Mouse (Mus musculus) hindbrain, embryonic 13.5 days (tissue): Measurements from ENCODE around the gene Vps54. TPM values are rescaled to one million over a fixed set of nuclear protein-coding genes. Genes with fewer than 3 reads are reported as not detected.
A peak's percentile ranks its signal among the peaks of the same experiment; 100 is the strongest.
"Not testable (repeated sequence)": the region's sequence is repeated elsewhere in the genome, so short reads cannot be mapped to it uniquely, and the experiment has no call there.

Source experiments
- ATAC-seq: fragments of 200-750 bp; cut with Nextera tagmentation; 2 replicates; pipeline ENCODE4 v1.8.0; 2017; ENCODE audit warnings: moderate TSS enrichment; ENCODE audit not compliant: low FRiP score
- H3K27ac ChIP-seq: fragments of 300-500 bp; sonication (generic); 2 replicates; pipeline ENCODE4 v1.5.1; 2015; ENCODE audit warnings: inconsistent platforms, mild to moderate bottlenecking, moderate library complexity
- H3K27me3 ChIP-seq: fragments of 300-500 bp; sonication (generic); 2 replicates; pipeline ENCODE4 v1.6.1; 2015; ENCODE audit warnings: mild to moderate bottlenecking, inconsistent platforms
- H3K36me3 ChIP-seq: fragments of 300-500 bp; sonication (generic); 2 replicates; pipeline ENCODE4 v1.6.1; 2015; ENCODE audit warnings: mild to moderate bottlenecking, inconsistent platforms
- H3K4me1 ChIP-seq: fragments of 300-500 bp; sonication (generic); replicated peaks from 2 replicates; pipeline ENCODE4 v1.6.1; 2015; ENCODE audit warnings: inconsistent platforms
- H3K4me2 ChIP-seq: fragments of 300-500 bp; sonication (generic); 2 replicates; pipeline ENCODE4 v1.6.1; 2015; ENCODE audit warnings: inconsistent platforms, mild to moderate bottlenecking, moderate library complexity
- H3K4me3 ChIP-seq: fragments of 300-500 bp; sonication (generic); 2 replicates; pipeline ENCODE4 v1.5.1; 2015; ENCODE audit warnings: mild to moderate bottlenecking, inconsistent platforms
- H3K9ac ChIP-seq: fragments of 300-500 bp; sonication (generic); 2 replicates; pipeline ENCODE4 v1.6.1; 2015; ENCODE audit warnings: mild to moderate bottlenecking, inconsistent platforms
- H3K9me3 ChIP-seq: fragments of 300-500 bp; sonication (generic); 2 replicates; pipeline ENCODE4 v1.6.1; 2016; ENCODE audit warnings: inconsistent platforms
- WGBS: fragments of 180-500 bp; shearing (Covaris S2); methylation state at CpG from one replicate; pipeline ENCODE4 v1.1.7; 2015; 5-methylcytosine and 5-hydroxymethylcytosine counted together
- polyA plus RNA-seq: library from polyadenylated mRNA; unstranded; fragments of >200 nt; fragmentation: Nextera tagmentation; extraction: Ambion mirVana; gene quantifications from 2 replicates; pipeline ENCODE4 v1.2.1, GENCODE M21; 2015

The Vps54 gene
- polyA plus RNA-seq: 10.1 and 10.5 TPM in 2 replicates

DNA sequence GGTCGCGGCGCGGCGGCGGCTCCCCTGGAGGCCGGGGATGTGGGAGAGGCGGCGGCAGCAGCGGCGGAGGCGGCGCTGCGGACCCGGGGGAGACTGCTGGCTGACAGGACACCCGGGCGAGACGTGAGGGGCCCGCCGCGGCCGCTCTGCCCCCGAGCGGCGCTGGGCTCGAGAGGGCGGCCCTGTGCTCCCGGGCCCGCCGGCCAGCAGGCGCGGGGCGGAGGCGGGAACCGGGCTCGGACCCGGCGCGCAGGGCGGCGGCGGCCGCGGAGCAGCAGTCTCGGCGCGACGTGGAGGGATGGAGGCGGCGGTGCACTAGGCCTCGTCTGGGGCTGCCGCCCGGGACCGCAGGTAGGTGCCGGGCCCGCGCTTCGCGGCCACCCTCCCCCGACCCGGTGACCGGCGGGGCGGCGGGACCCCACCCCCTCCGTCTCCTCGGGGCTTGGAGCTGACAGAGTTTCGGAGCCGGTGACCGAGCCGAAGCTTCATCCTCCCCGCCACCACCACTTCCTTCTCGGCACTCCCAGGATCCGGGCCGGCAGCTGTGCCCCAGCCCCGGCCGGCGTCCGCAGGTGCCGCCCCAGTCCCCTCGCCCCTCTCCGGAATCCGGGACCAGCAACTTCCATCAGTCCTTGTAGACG lies at the start of gene Vps54:
Gene Vps54 (plus strand): TSS at position 261 of the 641 bp plus-strand sequence.
- 0% methylated on average over 50 of the region's 84 CpGs for WGBS
- Histone ChIP-seq H3K27ac (peak within 1 kb of the TSS; percentile 97), H3K36me3 (no peaks in the 10 kb centered on the region), H3K4me1 (peaks cover 15% of the 10 kb centered on the region), H3K9me3 (no peaks in the 10 kb centered on the region), H3K27me3 (no peaks in the 10 kb centered on the region), H3K4me2 (peak within 1 kb of the TSS; percentile 65), H3K9ac (peak within 1 kb of the TSS; percentile 99), H3K4me3 (peak within 1 kb of the TSS; percentile 93)
- ATAC-seq: peak; percentile 87

DNA sequence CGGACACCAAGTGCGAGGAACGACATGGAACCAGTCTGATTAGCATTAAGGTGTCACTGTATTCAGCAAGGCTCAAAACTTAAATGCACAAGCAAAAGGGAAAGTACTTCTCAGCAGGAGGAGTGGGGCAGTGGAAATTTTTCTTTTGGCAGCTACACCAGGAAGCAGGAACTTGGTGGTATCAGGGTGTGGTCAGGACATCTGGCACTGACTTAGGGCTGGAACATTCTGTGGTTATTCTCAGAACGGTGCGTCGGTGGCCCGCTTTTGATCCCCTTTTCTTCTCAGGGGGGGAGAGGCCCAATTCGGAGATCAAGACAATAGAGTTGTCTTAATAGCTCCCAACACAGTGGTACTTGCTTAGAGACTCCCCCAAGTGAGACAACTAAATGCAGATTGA lies 47.3 kb upstream of the Vps54 start:
- WGBS: 93% methylated on average over 8 of the region's 8 CpGs
- H3K27ac ChIP-seq, ATAC-seq, H3K4me1 ChIP-seq, H3K9ac ChIP-seq, H3K36me3 ChIP-seq, H3K4me2 ChIP-seq, H3K9me3 ChIP-seq, H3K27me3 ChIP-seq, H3K4me3 ChIP-seq: not testable (repeated sequence)

DNA sequence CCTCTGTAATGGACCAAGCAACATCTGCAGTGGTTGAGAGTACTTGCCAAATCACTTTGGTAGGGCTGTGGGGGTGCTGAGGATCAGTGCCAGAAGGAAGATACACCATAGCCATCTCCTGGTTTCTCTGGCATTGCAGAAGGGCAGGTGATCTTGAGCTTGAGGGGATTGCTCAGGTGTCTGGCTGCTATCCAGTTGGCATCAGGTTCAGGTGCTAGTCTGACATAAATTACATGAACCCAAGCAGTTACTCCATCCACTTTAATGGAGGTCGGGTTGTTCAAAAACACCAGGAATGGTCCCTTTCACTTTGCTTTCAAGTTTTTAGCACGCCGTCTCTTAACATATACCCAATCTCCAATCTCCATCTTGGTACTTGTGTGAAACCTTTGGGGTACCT lies 44.2 kb upstream of the Vps54 start:
- WGBS: 96% methylated on average over 3 of the region's 3 CpGs
- no peaks in the 10 kb centered on the region for H3K36me3 ChIP-seq
- no peak overlapping the region for H3K4me3 ChIP-seq
- no peak overlapping the region for H3K4me2 ChIP-seq
- no peak overlapping the region for H3K9ac ChIP-seq
- H3K27me3 ChIP-seq: no peaks in the 10 kb centered on the region
- no peaks in the 10 kb centered on the region for H3K4me1 ChIP-seq
- no peaks in the 10 kb centered on the region for H3K9me3 ChIP-seq
- no peak for ATAC-seq
- no peak overlapping the region for H3K27ac ChIP-seq

DNA sequence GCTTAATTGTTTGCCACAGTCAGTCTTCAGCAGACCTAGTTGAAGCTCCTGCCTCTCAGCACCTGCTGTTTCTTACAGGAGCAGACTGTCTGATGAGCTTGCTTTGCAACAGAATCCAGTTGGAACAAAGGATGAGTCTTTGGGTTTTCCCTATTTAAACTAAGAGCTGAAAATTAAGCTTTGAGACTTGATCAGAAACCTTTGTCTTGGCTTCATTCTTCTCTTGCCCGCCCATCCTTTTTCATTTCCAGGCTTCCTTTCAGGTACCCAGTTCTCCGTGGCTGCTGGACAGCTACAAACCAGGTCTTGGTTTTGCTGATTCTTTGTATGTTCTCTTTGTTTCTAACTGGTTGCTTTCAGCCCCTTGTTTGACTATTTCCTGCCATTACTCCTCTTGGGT lies 30.0 kb upstream of the Vps54 start:
- H3K9me3 ChIP-seq: peaks cover 11% of the 10 kb centered on the region; the same call in 1 of the 2 replicates
- no peaks in the 10 kb centered on the region for H3K36me3 ChIP-seq
- H3K4me1 ChIP-seq: no peaks in the 10 kb centered on the region
- 78% methylated on average over 2 of the region's 2 CpGs for WGBS
- no peak overlapping the region for H3K9ac ChIP-seq
- no peak overlapping the region for H3K4me3 ChIP-seq
- ATAC-seq: no peak
- no peak overlapping the region for H3K4me2 ChIP-seq
- no peak overlapping the region for H3K27ac ChIP-seq
- no peaks in the 10 kb centered on the region for H3K27me3 ChIP-seq

DNA sequence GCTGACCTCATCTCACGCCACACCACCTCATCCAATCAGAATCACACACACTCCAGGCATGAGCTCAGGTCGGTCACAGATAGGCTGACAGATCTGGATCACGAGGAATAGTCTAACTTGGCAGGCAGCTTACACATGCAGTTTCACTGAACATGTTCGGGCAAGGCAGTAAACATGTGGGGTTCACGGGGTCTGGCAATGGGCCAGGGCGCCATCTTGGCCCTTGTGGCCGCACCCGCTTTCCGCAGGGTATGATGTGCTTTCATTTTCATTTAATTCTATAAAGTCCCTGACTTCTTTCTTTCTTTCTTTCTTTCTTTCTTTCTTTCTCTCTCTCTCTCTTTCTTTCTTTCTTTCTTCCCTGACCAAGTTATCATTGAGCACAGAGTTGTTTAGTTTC lies 29.4 kb upstream of the Vps54 start:
- H3K4me3 ChIP-seq, ATAC-seq, H3K4me2 ChIP-seq, H3K27me3 ChIP-seq, H3K4me1 ChIP-seq, H3K27ac ChIP-seq, H3K9ac ChIP-seq, H3K36me3 ChIP-seq: not testable (repeated sequence)
- WGBS: 95% methylated on average over 9 of the region's 9 CpGs
- H3K9me3 ChIP-seq: peaks cover 11% of the 10 kb centered on the region; the same call in 1 of the 2 replicates

DNA sequence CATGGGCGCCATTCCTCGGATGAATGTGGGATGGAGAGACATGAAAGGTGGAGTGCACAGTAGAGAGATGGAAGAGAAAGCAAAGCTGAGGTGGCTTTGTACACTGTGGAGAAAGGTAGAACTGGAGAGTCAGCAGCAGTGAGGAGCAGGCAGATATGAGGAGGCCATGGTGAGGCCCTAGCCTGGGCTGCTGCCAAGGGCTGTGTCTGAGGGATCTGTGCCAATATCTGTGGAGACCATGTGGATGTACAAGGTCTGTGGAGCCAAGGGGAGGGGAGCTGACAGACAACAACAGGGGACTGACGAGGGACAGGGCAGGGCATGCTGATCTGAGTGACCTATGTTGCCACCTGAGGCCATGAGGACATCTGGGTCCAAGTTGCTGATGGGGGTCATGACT lies 21.7 kb upstream of the Vps54 start:
- no peaks in the 10 kb centered on the region for H3K27me3 ChIP-seq
- no peak overlapping the region for H3K9ac ChIP-seq
- no peak for ATAC-seq
- no peak overlapping the region for H3K4me3 ChIP-seq
- H3K4me2 ChIP-seq: no peak overlapping the region
- no peaks in the 10 kb centered on the region for H3K4me1 ChIP-seq
- no peak overlapping the region for H3K27ac ChIP-seq
- H3K9me3 ChIP-seq: no peaks in the 10 kb centered on the region
- no peaks in the 10 kb centered on the region for H3K36me3 ChIP-seq
- WGBS: 81% methylated on average over 3 of the region's 3 CpGs

DNA sequence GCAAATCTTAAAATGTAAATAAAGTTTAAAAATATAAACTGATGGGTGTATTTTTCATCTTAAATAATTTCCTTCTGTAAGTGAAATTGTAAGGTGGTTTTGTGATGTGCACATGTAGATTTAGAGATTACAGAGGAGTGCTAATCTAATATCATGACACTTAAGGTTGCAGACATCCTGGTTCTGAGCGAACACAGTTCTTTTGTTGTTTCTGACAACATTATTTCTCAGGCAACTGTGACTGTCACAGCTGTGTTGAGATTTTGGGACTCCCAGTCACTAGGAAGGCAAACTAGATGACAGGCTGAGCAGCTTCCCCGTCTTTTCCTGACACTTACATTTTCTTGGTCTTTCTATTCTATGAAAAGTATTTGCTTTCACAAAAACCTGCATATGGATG lies 19.8 kb upstream of the Vps54 start:
- no peak overlapping the region for H3K4me2 ChIP-seq
- no peak overlapping the region for H3K4me3 ChIP-seq
- H3K9me3 ChIP-seq: no peaks in the 10 kb centered on the region
- H3K4me1 ChIP-seq: no peaks in the 10 kb centered on the region
- no peak for ATAC-seq
- 83% methylated on average over 2 of the region's 2 CpGs for WGBS
- H3K36me3 ChIP-seq: no peaks in the 10 kb centered on the region
- no peak overlapping the region for H3K9ac ChIP-seq
- H3K27me3 ChIP-seq: no peaks in the 10 kb centered on the region
- no peak overlapping the region for H3K27ac ChIP-seq

DNA sequence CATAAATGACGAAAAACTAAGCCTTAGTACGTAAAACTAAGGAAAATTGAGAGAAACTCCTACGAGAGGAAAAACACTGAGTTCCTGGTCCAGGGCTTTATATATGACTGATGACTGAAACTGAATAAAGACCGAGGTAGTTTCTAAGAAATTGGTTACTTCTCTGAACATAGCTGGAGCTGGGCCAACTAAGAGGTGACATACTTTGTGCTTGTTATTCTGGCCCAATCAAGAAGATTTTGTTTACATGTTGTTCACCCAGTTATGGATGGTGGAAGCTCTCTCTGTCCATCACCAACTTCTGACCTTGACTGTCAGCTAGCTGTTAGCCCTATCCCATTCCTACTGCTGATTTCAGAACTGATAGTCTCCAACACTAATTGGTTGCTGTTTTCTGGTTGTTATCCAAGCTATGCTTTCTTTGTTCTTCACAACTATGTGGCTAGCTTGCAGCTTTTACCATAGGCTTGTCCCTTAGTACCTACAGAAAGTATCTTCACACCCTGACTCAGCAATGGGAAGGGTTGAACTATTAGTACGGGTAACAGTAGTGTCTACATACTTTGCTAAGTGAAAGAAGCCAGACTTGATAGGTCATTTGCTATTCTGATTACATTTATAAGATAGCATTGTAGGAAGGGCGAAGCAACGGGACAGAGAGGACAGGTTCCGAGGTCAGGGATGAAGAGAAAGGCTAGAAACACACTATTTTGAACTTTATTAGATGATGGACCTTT lies 19.1 kb upstream of the Vps54 start:
- H3K4me3 ChIP-seq: no peak overlapping the region
- H3K9ac ChIP-seq: no peak overlapping the region
- H3K27me3 ChIP-seq: no peaks in the 10 kb centered on the region
- no peaks in the 10 kb centered on the region for H3K4me1 ChIP-seq
- 93% methylated on average over 8 of the region's 8 CpGs for WGBS
- ATAC-seq: no peak
- no peaks in the 10 kb centered on the region for H3K9me3 ChIP-seq
- no peak overlapping the region for H3K27ac ChIP-seq
- H3K4me2 ChIP-seq: no peak overlapping the region
- H3K36me3 ChIP-seq: no peaks in the 10 kb centered on the region

DNA sequence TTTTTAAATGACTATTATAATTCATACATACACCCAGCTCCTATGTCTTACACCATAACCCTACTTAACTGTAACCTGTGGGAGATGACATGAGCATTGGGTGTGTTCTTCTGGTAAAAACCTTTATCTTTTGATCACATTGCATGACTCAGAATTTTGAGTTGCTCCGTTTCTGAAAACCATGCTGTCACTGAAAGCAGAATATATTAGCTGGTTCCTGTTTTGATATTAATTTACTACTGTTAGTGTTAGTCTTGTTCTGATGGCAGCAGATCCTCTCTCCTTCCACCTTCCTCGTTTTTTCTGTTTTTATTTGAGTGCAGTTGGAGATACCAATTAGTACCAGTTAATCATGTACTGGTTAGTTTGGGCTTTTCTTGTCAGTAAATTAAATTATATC lies 18.3 kb upstream of the Vps54 start:
- no peak overlapping the region for H3K9ac ChIP-seq
- WGBS: 80% methylated on average over 2 of the region's 2 CpGs

DNA sequence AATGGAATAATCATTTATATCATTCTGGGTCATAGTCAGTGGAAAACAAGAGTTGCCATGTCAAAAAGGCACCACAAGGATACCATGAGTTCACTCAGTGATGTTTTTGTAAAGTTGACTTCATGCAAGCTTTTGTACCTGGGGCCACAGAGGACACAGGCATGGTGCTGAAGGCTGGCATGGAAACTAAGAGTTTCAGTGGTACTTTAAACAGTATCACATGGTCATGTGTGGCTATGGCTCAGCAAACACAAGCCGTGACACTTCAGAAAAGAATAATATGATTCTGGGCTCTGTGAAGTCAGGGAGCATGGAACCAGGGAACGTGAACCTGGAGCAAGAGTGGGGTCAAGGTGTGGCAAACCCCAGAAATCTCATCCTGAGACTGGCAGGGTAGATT lies 17.7 kb upstream of the Vps54 start:
- Histone ChIP-seq H3K9me3 (no peaks in the 10 kb centered on the region), H3K27ac (no peak overlapping the region), H3K4me1 (no peaks in the 10 kb centered on the region), H3K9ac (no peak overlapping the region), H3K36me3 (no peaks in the 10 kb centered on the region), H3K27me3 (no peaks in the 10 kb centered on the region), H3K4me2 (no peak overlapping the region), H3K4me3 (no peak overlapping the region)
- no peak for ATAC-seq
- 93% methylated on average over 2 of the region's 2 CpGs for WGBS

More for the DNA sequence above, 18.3 kb upstream of the Vps54 start:
- Histone ChIP-seq H3K4me1 (no peaks in the 10 kb centered on the region), H3K27me3 (no peaks in the 10 kb centered on the region), H3K4me2 (no peak overlapping the region), H3K27ac (no peak overlapping the region), H3K4me3 (no peak overlapping the region), H3K9me3 (no peaks in the 10 kb centered on the region), H3K36me3 (no peaks in the 10 kb centered on the region)
- ATAC-seq: no peak

DNA sequence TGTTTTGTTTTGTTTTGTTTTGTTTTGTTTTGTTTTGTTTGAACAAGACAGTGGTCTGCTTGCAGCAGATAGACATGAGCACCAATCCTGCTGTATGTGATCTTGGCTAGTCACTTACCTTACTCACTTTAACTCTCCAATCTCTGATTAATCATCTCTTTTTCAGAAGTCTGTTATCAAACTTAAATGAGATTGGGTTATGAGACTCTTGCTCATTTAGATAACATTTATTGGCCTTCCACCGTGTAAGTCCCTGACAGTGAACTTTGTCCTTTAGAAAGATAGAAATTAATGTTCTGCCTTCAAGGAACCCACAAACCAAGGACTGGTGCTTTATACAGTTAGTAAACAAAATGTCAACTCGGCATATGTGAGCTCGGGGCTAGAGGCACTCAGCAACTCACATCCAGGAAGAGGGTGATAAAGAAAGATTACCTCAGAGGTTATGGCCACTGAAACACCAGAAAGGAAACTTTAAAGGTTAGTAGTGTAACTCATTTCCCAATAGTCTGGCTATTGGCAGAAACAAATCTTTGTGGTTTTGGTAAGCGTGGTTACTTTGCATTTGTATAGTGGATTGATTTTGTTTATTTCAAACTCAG lies 16.4 kb upstream of the Vps54 start:
- Histone ChIP-seq H3K4me2 (no peak overlapping the region), H3K9me3 (no peaks in the 10 kb centered on the region), H3K4me1 (no peaks in the 10 kb centered on the region), H3K9ac (no peak overlapping the region), H3K27me3 (no peaks in the 10 kb centered on the region), H3K36me3 (no peaks in the 10 kb centered on the region), H3K4me3 (no peak overlapping the region), H3K27ac (no peak overlapping the region)
- no peak for ATAC-seq
- 86% methylated on average over 4 of the region's 4 CpGs for WGBS

DNA sequence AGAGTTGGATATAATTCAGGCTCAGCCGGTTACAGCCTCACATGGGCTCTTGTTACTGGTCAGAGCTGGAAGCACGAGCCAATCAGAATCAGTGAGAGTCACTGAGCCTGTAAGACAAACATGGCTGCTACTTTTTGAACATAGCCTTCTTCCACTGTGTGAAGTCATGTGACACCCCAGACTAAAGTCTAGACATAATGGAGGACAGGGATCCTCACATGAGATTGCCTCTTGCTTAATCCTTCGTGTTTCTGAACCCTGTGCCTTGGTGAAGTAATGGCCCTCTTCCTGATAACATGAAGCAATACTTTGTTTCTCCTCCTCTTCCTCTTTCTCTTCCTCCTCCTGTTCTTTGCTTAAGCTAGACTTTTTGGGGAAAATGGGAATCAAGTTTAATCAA lies 15.5 kb upstream of the Vps54 start:
- H3K4me2 ChIP-seq: no peak overlapping the region
- no peak overlapping the region for H3K27ac ChIP-seq
- no peaks in the 10 kb centered on the region for H3K27me3 ChIP-seq
- H3K4me1 ChIP-seq: no peaks in the 10 kb centered on the region
- H3K36me3 ChIP-seq: no peaks in the 10 kb centered on the region
- H3K9ac ChIP-seq: no peak overlapping the region
- 92% methylated on average over 3 of the region's 3 CpGs for WGBS
- H3K9me3 ChIP-seq: no peaks in the 10 kb centered on the region
- no peak overlapping the region for H3K4me3 ChIP-seq
- ATAC-seq: no peak

DNA sequence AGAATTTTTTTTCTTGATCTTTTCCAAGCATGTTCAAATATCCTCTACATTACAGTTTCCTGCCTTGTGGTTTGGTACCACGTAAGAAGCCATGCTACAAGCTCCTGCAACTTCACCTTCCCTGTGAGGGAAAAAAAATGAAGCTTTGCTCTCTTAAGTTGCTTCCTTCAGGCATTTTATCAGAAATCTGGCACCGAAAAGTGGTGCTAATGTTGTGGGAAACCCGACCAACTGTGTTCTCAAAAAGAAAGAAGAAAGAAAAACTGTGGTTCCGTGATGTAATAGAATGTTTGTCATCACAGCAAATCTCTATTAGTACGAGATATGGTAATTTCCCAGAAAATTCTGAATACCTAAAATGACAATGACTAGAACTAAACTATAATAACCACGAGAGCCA lies 15.0 kb upstream of the Vps54 start:
- H3K27ac ChIP-seq: no peak overlapping the region
- no peaks in the 10 kb centered on the region for H3K36me3 ChIP-seq
- no peak overlapping the region for H3K4me2 ChIP-seq
- WGBS: 86% methylated on average over 6 of the region's 6 CpGs
- no peaks in the 10 kb centered on the region for H3K27me3 ChIP-seq
- no peak for ATAC-seq
- H3K4me1 ChIP-seq: no peaks in the 10 kb centered on the region
- H3K4me3 ChIP-seq: no peak overlapping the region
- H3K9me3 ChIP-seq: no peaks in the 10 kb centered on the region
- no peak overlapping the region for H3K9ac ChIP-seq
